Mouse (Mus musculus) kidney, adult 2 months (tissue): ENCODE measurements at regions not wholly inside any gene's neighbourhood (a gene's known extent, or its start where the extent isn't known, plus 50 kb on each side); places are given as distances from the start of the nearest gene placed in this dataset.

Experiments
- CTCF ChIP-seq: fragments of 200-500 bp; conservative IDR thresholded peaks from 2 replicates; pipeline ENCODE4 v1.5.1; 2011; ENCODE audit warnings: low read depth, mild to moderate bottlenecking, control low read depth, low read length, moderate library complexity, mixed read lengths; ENCODE audit not compliant: insufficient read depth, insufficient read length
- POLR2A ChIP-seq: fragments of 200-500 bp; IDR thresholded peaks from one replicate; pipeline ENCODE4 v1.6.1; 2011; ENCODE audit warnings: low read depth, low read length, control low read depth

DNA sequence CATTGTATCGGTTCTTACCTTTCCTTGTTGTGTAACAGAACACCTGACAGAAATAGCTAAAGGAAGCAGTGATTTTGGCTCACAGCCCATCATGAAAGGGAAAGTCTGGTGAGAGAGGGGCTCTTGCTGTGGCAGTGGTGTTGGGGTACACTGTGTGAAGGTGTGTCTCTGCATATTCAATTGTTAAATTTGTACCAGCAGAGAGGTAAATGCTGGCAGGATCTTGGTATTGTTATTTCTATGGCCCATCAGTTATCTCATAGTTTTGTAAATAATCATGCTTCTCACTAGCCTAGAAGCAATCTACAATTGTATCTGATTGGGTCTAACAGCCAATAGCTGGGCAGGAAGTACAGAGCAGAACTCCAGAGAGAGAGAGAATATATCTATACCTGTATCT, 95.7 kb downstream of the Mfap3l start:
- TF ChIP-seq CTCF = no peak
- no peak for TF ChIP-seq POLR2A
